Mouse (Mus musculus) macrophage (primary cell): Measurements from ENCODE around the gene Rhebl1. TPM values are rescaled to one million over a fixed set of nuclear protein-coding genes. Genes with fewer than 3 reads are reported as not detected.
A peak's percentile ranks its signal among the peaks of the same experiment; 100 is the strongest.
"Not testable (repeated sequence)": the region's sequence is repeated elsewhere in the genome, so short reads cannot be mapped to it uniquely, and the experiment has no call there.

Experiments used
- H3K27ac ChIP-seq: fragments of 350-480 bp; formaldehyde crosslinking; 2 replicates; pipeline ENCODE4 v1.9.0; 2021
- H3K36me3 ChIP-seq: fragments of 350-480 bp; formaldehyde crosslinking; 2 replicates; pipeline ENCODE4 v1.9.0; 2021; ENCODE audit errors: inconsistent target
- H3K4me3 ChIP-seq: fragments of 350-480 bp; formaldehyde crosslinking; 2 replicates; pipeline ENCODE4 v1.9.0; 2021; ENCODE audit errors: inconsistent target
- H3K79me2 ChIP-seq: fragments of 350-480 bp; formaldehyde crosslinking; 2 replicates; pipeline ENCODE4 v1.9.0; 2021; ENCODE audit errors: inconsistent target
- WGBS: methylation state at CpG from one replicate; pipeline ENCODE4 v1.1.7; 2026; ENCODE audit warnings: inconsistent platforms; ENCODE audit not compliant: missing documents; 5-methylcytosine and 5-hydroxymethylcytosine counted together
- polyA plus RNA-seq: library from polyadenylated mRNA; stranded (reverse); fragments of 250-400 nt; gene quantifications from 3 replicates; pipeline ENCODE4 v1.2.4, GENCODE M21; 2018; ENCODE audit warnings: inconsistent platforms

The Rhebl1 gene
- polyA plus RNA-seq, 1 experiment from 2014 or later = 0.52 TPM

DNA sequence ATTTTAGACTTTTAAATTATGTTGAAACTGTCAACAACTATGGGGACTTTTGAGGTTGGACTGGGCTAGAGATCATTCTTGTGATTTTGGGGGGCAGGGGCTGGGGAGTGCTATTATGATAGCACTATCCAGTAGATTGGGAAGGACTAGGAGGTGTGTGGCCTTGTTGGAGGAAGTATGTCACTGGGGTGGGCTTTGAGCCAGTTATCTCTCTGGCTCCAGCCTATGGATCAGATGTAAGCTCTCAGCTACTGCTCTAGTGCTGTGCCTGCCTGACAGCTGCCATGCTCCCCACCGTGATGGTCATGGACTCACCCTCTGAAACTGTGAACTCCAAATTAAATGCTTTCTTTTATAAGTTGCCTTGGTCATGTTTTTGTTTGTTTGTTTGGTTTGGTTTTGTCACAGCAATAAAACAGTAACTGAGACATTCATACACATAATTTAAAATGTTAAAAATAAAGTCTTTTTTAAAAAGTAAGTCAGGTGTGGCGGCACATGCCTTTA is 28.7 kb upstream of the Rhebl1 start:
- 100% methylated on average over 2 of the region's 2 CpGs for WGBS
- H3K79me2 ChIP-seq = no peaks in the 10 kb centered on the region
- no peaks in the 10 kb centered on the region for H3K36me3 ChIP-seq
- no peak overlapping the region for H3K4me3 ChIP-seq
- no peak overlapping the region for H3K27ac ChIP-seq

DNA sequence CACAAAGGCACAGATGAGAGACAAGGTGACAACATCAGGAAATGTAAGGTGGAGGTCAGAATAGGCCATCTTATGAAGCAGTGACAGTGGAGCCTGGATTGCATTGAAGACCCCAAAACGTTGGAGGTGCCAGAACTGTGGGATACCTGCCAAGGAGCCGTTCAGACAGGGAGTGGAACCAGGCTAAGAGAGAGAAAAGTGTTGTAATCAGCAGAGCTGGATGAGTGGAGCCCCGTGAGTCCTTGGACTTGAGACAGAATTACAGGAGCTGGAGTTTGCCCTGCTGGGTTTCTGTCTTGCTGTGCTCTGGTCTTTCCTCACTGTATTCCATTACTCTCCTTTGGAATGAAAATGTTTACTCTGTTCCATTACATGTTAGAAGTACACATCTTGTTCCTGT is 28.2 kb upstream of the Rhebl1 start:
- WGBS = 72% methylated on average over 3 of the region's 3 CpGs
- H3K79me2 ChIP-seq = no peaks in the 10 kb centered on the region
- H3K27ac ChIP-seq = no peak overlapping the region

DNA sequence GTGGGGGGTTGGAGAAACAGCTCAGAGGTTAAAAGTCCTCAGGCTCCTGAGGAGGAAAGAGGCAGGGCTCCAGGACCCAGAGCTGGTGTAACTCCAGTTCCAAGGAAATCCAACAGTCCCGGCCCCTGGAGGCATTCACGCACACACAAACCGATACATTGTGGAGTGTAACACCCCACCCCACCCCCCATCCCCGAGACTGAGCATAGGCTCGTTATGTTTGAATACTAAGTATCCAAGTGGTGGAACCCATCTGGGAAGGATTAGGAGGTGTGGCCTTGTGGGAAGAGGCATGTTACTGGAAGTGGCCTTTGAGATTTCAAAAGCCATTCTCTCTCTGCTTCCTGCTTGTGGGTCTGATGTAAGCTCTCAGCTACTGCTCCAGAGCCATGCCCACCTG is 27.2 kb upstream of the Rhebl1 start:
- Histone ChIP-seq H3K4me3 (no peak overlapping the region), H3K27ac (no peak overlapping the region), H3K36me3 (no peaks in the 10 kb centered on the region), H3K79me2 (peaks cover 5% of the 10 kb centered on the region; the same call in 1 of the 2 replicates)
- 84% methylated on average over 4 of the region's 5 CpGs for WGBS

More for the DNA sequence above, 28.2 kb upstream of the Rhebl1 start:
- Histone ChIP-seq H3K4me3 (no peak overlapping the region), H3K36me3 (no peaks in the 10 kb centered on the region)

DNA sequence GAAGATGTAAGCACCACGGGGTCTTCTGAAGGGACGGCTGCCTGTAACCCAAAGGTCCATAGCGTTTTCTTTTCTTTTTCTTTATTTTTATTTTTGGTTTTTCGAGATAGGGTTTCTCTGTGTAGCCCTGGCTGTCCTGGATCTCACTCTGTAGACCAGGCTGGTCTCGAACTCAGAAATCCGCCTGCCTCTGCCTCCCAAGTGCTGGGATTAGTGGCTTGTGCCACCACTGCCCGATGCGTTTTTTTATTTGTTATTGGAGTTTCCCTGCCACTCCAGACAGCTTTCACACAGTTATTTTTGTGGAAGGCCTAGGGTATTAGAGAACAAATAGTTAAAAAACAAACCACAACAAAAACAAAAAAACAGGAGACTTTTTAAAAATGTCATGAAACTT is 24.2 kb upstream of the Rhebl1 start:
- WGBS = 9% methylated on average over 8 of the region's 8 CpGs
- peak overlapping the region; percentile 58 for H3K4me3 ChIP-seq
- not testable (repeated sequence) for H3K36me3 ChIP-seq
- H3K27ac ChIP-seq = peak overlapping the region; percentile 2; the same call in 1 of the 2 replicates
- peaks cover 23% of the 10 kb centered on the region; the same call in 1 of the 2 replicates for H3K79me2 ChIP-seq

DNA sequence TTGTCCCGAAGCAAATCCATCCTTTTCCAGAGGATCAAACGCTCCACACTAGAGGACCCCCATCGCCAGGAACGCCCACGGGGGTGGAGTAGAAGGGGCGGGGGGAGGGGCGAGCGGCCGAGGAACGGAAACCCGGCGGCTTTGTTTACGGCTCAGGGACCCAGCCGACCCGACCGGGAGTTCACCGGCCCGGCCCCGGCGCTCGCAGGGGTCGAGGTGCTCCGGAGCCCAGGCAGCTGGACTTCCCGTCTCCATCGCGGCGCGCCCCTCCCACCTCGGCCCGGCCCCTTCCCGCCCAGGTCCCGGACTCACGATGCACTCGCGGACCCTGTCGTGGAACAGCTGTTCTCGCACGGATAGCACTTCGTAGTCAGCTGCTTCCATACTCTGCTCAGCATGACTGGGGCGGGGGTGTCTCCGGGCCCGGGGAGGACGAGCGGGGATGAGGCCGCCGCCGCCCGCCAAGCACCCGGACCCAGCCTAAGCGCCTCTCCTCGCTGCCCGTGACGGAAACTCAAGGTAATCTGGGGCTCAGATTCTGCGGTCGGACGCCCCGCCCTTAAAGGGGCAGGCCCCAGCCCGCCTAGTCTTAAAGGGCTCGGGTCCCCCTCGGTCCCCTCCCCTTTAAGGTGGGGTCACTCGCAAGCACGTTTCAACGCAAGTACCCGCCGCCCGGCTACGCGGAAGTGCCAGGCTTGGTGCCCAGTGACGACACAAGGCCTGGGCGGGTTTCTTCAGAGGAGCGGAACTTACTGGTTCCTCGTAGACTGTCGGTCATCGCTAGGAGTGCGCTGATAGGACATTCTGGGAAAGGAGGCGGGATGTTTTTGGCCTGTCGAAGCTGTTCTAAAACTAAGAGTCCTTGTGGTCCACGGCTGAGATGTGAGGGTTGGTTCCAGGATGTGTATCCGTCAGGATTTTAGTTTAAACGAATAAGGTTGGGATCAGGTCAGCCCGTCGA is 23.5 kb upstream of the Rhebl1 start, which contains the start of gene Lmbr1l:
Lmbr1l (minus strand) TSS at position 694 of the 961 bp plus-strand sequence.
- Histone ChIP-seq H3K36me3 (peaks cover under 1% of the 10 kb centered on the region; the same call in 1 of the 2 replicates), H3K27ac (peak within 1 kb of the TSS; percentile 2; the same call in 1 of the 2 replicates), H3K4me3 (peak within 1 kb of the TSS; percentile 58), H3K79me2 (peaks cover 23% of the 10 kb centered on the region; the same call in 1 of the 2 replicates)
- under 1% methylated on average over 78 of the region's 82 CpGs for WGBS

DNA sequence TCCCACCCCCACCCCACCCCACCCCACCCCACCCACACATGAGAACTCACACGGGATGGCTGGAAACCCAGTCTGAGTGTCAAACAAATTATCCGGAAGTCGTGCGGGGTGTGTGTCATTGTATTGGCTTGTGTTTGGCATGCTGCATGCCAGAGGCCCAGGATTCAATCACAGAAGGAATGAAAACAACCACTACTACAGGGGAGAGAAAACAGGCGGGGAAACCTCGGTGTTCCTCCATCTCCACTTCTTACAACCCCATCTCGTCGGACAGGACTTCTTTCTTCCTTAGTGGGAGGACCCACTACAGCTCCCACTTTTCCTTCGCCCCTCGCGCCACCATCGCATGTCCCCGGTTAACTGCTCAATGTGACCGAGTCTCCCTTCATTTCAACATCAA is 22.8 kb upstream of the Rhebl1 start:
- peaks cover 23% of the 10 kb centered on the region; the same call in 1 of the 2 replicates for H3K79me2 ChIP-seq
- no peak overlapping the region for H3K27ac ChIP-seq
- H3K36me3 ChIP-seq = peaks cover 7% of the 10 kb centered on the region; the same call in 1 of the 2 replicates
- peak overlapping the region; percentile 58 for H3K4me3 ChIP-seq
- under 1% methylated on average over 14 of the region's 14 CpGs for WGBS

DNA sequence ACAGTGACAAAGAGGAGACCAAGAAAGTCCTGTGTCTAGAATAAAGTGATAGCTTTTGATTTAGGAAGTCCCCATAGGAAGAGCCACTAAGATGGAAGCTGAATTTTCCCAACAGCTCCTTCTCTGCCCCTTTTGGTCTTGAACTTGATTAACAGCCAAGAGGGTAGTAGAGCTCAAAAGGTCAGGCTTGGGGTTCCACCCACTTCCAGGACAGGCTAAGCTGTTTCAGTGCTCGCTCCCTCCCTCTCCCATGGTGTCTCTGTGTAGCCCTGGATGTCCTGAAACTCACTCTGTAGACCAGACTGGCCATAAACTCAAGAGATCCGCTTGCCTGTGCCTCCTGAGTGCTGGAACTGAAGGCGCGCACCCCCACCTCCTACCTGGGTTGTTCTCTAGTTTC is 21.7 kb upstream of the Rhebl1 start:
- Histone ChIP-seq H3K27ac (no peak overlapping the region), H3K4me3 (no peak overlapping the region), H3K36me3 (peaks cover 12% of the 10 kb centered on the region; the same call in 1 of the 2 replicates), H3K79me2 (peaks cover 23% of the 10 kb centered on the region; the same call in 1 of the 2 replicates)
- WGBS = 92% methylated on average over 4 of the region's 4 CpGs

DNA sequence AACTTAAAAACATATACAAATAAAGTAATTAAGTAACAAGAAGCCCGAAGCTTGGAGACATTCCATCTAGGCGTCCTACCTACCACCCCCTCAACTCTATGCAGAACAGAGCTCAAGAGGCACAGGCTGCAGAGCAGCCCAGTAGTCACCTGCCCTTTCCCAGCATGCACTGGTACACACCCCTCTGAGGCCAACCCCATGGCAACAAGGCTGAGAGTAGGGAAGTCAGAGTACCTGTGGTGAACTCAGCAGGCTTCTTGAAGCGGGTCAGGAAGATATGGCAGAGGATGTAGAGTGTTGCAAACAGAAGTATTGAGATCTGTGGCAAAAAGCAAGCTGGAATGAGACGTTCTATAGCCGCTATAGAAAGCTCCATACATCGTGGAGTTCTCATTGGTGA is 20.6 kb upstream of the Rhebl1 start:
- peaks cover 21% of the 10 kb centered on the region for H3K36me3 ChIP-seq
- H3K79me2 ChIP-seq = peaks cover 23% of the 10 kb centered on the region; the same call in 1 of the 2 replicates
- H3K4me3 ChIP-seq = no peak overlapping the region
- H3K27ac ChIP-seq = no peak overlapping the region
- 88% methylated on average over 6 of the region's 6 CpGs for WGBS

DNA sequence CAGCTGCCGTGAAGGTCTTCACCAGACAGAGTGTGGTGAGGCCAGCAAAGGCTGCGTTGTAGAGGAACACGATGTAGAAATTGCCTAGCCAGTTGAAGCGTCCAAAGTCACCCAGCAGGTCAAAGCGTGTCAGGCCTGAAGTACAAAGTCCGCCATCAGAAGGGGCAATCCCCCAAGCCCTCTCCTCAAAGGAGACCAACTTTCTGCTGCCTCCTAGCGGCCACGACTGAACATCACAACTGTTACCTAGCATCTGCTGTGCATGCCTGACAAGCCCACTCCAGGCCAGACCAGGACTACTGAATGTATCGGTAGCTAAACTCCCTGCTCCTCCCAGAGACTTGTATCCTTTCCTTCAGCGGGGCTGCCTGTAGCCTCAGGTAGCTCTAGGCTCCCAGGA is 10.4 kb upstream of the Rhebl1 start:
- peaks cover 28% of the 10 kb centered on the region; the same call in 1 of the 2 replicates for H3K36me3 ChIP-seq
- no peaks in the 10 kb centered on the region for H3K79me2 ChIP-seq
- 69% methylated on average over 10 of the region's 10 CpGs for WGBS
- H3K27ac ChIP-seq = no peak overlapping the region
- no peak overlapping the region for H3K4me3 ChIP-seq

DNA sequence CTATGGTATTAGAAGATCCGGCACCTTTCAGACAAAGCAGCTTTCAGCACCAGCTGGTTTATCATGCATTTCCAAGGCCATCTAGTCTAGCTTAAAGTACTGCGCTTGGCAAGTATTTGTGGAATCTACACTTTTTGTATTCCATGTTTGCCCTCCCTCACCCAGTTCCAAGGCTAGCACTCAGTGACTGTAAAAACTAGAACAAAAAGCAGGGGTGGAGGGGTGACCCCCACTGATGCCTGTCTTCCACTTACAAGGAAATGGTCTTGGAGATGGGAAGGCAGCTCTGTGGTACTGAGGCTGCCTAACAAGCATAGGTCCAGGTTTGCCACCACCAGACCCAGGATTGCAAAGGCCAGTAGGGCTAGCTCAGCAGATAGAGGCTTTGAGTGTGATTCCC is 8.3 kb upstream of the Rhebl1 start:
- H3K79me2 ChIP-seq = no peaks in the 10 kb centered on the region
- peaks cover 10% of the 10 kb centered on the region; the same call in 1 of the 2 replicates for H3K36me3 ChIP-seq
- H3K4me3 ChIP-seq = no peak overlapping the region
- 98% methylated on average over 2 of the region's 2 CpGs for WGBS
- H3K27ac ChIP-seq = no peak overlapping the region

DNA sequence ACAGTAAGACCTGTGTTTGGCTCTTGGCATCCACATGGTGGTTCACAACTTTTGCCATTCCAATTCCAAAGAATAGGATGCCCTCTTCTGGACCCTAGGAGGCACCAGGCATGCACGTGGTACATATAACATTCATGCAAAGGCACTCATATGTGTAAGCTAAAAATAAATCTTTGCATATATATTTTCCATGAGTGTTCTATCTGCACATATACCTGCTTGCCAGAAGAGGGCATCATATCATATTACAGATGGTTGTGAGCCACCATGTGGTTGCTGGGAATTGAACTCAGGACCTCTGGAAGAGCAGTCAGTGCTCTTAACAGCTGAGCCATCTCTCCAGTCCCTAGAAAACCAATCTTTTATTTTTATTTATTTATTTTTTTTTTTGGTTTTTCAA is 7.2 kb upstream of the Rhebl1 start:
- H3K4me3 ChIP-seq = no peak overlapping the region
- H3K36me3 ChIP-seq = peaks cover 10% of the 10 kb centered on the region; the same call in 1 of the 2 replicates
- H3K79me2 ChIP-seq = no peaks in the 10 kb centered on the region
- 56% methylated on average over 1 of the region's 1 CpGs for WGBS
- no peak overlapping the region for H3K27ac ChIP-seq

DNA sequence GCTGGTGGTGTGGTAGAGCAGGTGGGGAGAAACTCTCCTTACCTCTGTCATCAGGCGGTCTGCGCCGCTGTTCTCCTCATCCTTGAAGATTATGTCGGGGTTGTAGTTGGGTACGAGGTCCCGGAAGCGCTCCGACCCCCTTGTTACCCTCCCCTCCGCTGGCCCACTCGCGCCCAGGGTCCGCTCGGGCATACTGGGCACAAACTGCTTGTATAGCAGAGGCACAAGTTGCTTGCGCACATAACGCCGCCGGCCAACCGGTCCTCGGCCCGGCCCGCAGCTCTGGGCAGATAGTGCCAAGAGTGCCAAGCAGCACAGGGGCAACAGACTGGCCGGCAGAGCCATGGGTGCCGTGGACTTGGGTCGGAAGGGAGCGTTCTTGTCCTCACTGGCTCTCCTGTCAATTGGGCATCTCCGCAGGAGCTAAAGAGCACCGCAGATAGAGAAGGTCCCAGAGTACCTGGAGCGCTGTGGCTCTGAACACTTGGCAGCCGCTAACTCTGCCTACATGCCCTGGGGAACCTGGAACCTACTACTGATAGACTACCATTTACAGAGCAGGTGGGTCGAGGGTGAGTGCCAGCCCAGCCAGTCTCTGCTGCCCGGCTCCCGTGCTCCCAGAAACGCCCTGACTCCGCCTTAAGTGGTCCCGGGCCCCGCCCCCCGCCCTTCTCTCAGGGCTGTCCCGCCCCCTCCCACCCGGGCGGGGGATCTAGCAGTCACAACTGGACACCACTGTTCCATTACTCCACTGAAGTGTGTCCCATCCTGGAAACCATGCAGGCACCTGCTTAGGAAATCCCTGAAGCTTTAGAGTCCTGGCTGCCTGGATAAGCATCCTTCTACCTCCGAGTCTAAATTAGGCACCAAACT is 3.8 kb upstream of the Rhebl1 start, which contains the start of gene Dhh:
Dhh (minus strand) TSS at position 613 of the 873 bp plus-strand sequence.
- Histone ChIP-seq H3K36me3 (no peaks in the 10 kb centered on the region), H3K27ac (no peak within 1 kb of the TSS), H3K79me2 (no peaks in the 10 kb centered on the region), H3K4me3 (no peak within 1 kb of the TSS)
- 4% methylated on average over 41 of the region's 41 CpGs for WGBS

DNA sequence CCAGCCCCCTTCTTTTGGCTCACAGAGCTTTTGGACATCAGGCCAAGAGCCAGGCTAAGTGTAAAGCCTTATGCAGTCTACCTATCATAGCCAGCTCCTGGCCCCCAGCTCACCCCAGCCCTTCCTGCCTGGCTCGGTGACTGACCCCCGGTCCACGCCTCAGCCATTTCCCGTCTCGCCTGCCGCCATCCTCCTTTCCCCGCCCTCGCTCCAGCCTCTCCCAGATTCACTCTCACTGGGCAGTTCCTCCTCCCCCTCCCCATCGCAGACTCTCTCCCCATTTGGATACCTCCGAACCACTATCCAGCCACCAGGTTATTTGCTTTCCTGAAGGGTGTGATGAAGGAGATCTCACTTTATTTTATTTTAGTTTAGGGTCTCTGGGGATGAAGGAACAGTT is 3.2 kb upstream of the Rhebl1 start:
- 8% methylated on average over 10 of the region's 10 CpGs for WGBS
- no peaks in the 10 kb centered on the region for H3K79me2 ChIP-seq
- no peak overlapping the region for H3K4me3 ChIP-seq
- H3K27ac ChIP-seq = no peak overlapping the region
- H3K36me3 ChIP-seq = no peaks in the 10 kb centered on the region
